Mouse (Mus musculus) neural tube, embryonic 11.5 days (tissue): ENCODE results near the gene Gng12. TPM values are rescaled to one million over a fixed set of nuclear protein-coding genes. Genes with fewer than 3 reads are reported as not detected.

Experiments used
- ATAC-seq: fragments of 200-750 bp; cut with Nextera tagmentation; 2 replicates; pipeline ENCODE4 v1.8.0; 2017; ENCODE audit warnings: moderate number of reproducible peaks, mild to moderate bottlenecking, moderate TSS enrichment, moderate library complexity; ENCODE audit not compliant: insufficient read depth, low FRiP score, low TSS enrichment
- DNase-seq: peaks from one replicate; pipeline ENCODE4 v3.0.0-alpha.2; 2015; ENCODE audit warnings: low spot score
- H3K27ac ChIP-seq: fragments of 300-500 bp; sonication (generic); 2 replicates; pipeline ENCODE4 v1.5.1; 2014; ENCODE audit warnings: low read depth, mild to moderate bottlenecking, low read length
- H3K27me3 ChIP-seq: fragments of 300-500 bp; sonication (generic); 2 replicates; pipeline ENCODE4 v1.6.1; 2014; ENCODE audit warnings: mild to moderate bottlenecking, low read length, mixed read lengths; ENCODE audit not compliant: control insufficient read depth, insufficient read depth
- H3K36me3 ChIP-seq: fragments of 300-500 bp; sonication (generic); 2 replicates; pipeline ENCODE4 v1.6.1; 2014; ENCODE audit warnings: mild to moderate bottlenecking, low read length, moderate library complexity, mixed read lengths; ENCODE audit not compliant: control insufficient read depth, insufficient read depth
- H3K4me1 ChIP-seq: fragments of 300-500 bp; sonication (generic); 2 replicates; pipeline ENCODE4 v1.6.1; 2014; ENCODE audit warnings: low read length, mixed read lengths; ENCODE audit not compliant: control insufficient read depth, insufficient read depth
- H3K4me2 ChIP-seq: fragments of 300-500 bp; sonication (generic); 2 replicates; pipeline ENCODE4 v1.6.1; 2014; ENCODE audit warnings: low read depth, mild to moderate bottlenecking, moderate library complexity
- H3K4me3 ChIP-seq: fragments of 300-500 bp; sonication (generic); 2 replicates; pipeline ENCODE4 v1.5.1; 2014; ENCODE audit warnings: low read depth, low read length
- H3K9ac ChIP-seq: fragments of 300-500 bp; sonication (generic); 2 replicates; pipeline ENCODE4 v1.6.1; 2014; ENCODE audit warnings: mild to moderate bottlenecking, low read length
- H3K9me3 ChIP-seq: fragments of 300-500 bp; sonication (generic); 2 replicates; pipeline ENCODE4 v1.6.1; 2016; ENCODE audit warnings: low read length; ENCODE audit not compliant: control insufficient read depth
- WGBS: fragments of 180-500 bp; shearing (Covaris S2); extraction: QIAGEN DNeasy Blood & Tissue Kit; methylation state at CpG from one replicate; pipeline ENCODE4 v1.1.7; 2014; 5-methylcytosine and 5-hydroxymethylcytosine counted together
- polyA plus RNA-seq: library from polyadenylated mRNA; unstranded; fragments of >200 nt; fragmentation: Nextera tagmentation; extraction: Ambion mirVana; gene quantifications from 2 replicates; pipeline ENCODE4 v1.2.1, GENCODE M21; 2014

Gene Gng12
- polyA plus RNA-seq, 1 experiment from 2014 or later = 53.1 TPM

- DNase-seq (no peak), ATAC-seq (no peak)
- Histone ChIP-seq H3K4me3 (no peak overlapping the region), H3K4me1 (no peaks in the 10 kb centered on the region), H3K4me2 (no peak overlapping the region), H3K27me3 (no peaks in the 10 kb centered on the region), H3K36me3 (no peaks in the 10 kb centered on the region), H3K9me3 (no peaks in the 10 kb centered on the region), H3K27ac (no peak overlapping the region), H3K9ac (no peak overlapping the region)
- WGBS = 86% methylated on average over 8 of the region's 8 CpGs
Measured at GRCm38 (mm10) chr6:67069219-67069762, 173.1 kb downstream of the Gng12 start.

DNA sequence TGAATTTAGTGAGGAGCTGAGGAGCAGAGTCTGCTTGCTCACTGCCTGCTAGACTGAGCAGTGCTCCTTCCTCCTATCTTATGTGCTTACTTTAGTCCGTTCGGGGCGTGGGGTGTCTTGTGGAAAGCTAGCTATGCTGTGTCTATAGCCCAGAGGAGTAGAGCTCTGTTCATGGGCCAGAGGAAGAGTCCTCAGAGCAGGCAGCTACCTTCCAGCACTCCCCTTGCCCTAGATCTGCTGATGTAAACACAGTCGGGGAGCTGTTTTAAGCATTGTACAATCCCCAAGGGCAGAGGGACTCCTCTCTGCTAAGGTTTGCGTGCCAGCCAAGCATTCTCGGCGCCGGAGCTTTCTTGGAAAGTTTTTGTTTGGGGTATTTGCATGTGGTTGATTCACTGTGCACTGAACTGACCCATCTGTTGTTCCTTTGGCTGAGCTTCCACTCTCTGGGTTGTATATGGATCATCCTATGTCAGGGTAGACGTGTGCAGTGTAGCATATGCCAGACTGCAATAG is 173.7 kb downstream of the Gng12 start:
- no peaks in the 10 kb centered on the region for H3K9me3 ChIP-seq
- no peak overlapping the region for H3K4me2 ChIP-seq
- H3K4me3 ChIP-seq = no peak overlapping the region
- no peaks in the 10 kb centered on the region for H3K4me1 ChIP-seq
- H3K27me3 ChIP-seq = no peaks in the 10 kb centered on the region
- no peak for DNase-seq
- ATAC-seq = no peak
- no peaks in the 10 kb centered on the region for H3K36me3 ChIP-seq
- WGBS = 69% methylated on average over 9 of the region's 9 CpGs
- H3K9ac ChIP-seq = no peak overlapping the region
- no peak overlapping the region for H3K27ac ChIP-seq

Other genes starting within 250 kb of the Gng12 start
- not detected in 2 replicates for gene Vmn1r35, start 210.5 kb upstream of the Gng12 start, polyA plus RNA-seq
- gene Vmn1r36, start 177.2 kb upstream of the Gng12 start, polyA plus RNA-seq = not detected in 2 replicates
- not detected in 2 replicates for gene Vmn1r37, start 167.0 kb upstream of the Gng12 start, polyA plus RNA-seq
- gene Vmn1r38, start 113.8 kb upstream of the Gng12 start, polyA plus RNA-seq = not detected in 2 replicates
- gene Vmn1r39, start 85.8 kb upstream of the Gng12 start, polyA plus RNA-seq = not detected in 2 replicates
- gene Gadd45a, start 141.1 kb downstream of the Gng12 start, polyA plus RNA-seq = 21.3 and 23.6 TPM in 2 replicates